Mouse (Mus musculus) hindbrain, embryonic 13.5 days (tissue): ENCODE measurements around the gene Bsph1. TPM values are rescaled to one million over a fixed set of nuclear protein-coding genes. Genes with fewer than 3 reads are reported as not detected.
"Not testable (repeated sequence)": the region's sequence is repeated elsewhere in the genome, so short reads cannot be mapped to it uniquely, and the experiment has no call there.

ENCODE experiments used
- ATAC-seq: fragments of 200-750 bp; cut with Nextera tagmentation; 2 replicates; pipeline ENCODE4 v1.8.0; 2017; ENCODE audit warnings: moderate TSS enrichment; ENCODE audit not compliant: low FRiP score
- H3K27ac ChIP-seq: fragments of 300-500 bp; sonication (generic); 2 replicates; pipeline ENCODE4 v1.5.1; 2015; ENCODE audit warnings: inconsistent platforms, mild to moderate bottlenecking, moderate library complexity
- H3K27me3 ChIP-seq: fragments of 300-500 bp; sonication (generic); 2 replicates; pipeline ENCODE4 v1.6.1; 2015; ENCODE audit warnings: mild to moderate bottlenecking, inconsistent platforms
- H3K36me3 ChIP-seq: fragments of 300-500 bp; sonication (generic); 2 replicates; pipeline ENCODE4 v1.6.1; 2015; ENCODE audit warnings: mild to moderate bottlenecking, inconsistent platforms
- H3K4me1 ChIP-seq: fragments of 300-500 bp; sonication (generic); replicated peaks from 2 replicates; pipeline ENCODE4 v1.6.1; 2015; ENCODE audit warnings: inconsistent platforms
- H3K4me2 ChIP-seq: fragments of 300-500 bp; sonication (generic); 2 replicates; pipeline ENCODE4 v1.6.1; 2015; ENCODE audit warnings: inconsistent platforms, mild to moderate bottlenecking, moderate library complexity
- H3K4me3 ChIP-seq: fragments of 300-500 bp; sonication (generic); 2 replicates; pipeline ENCODE4 v1.5.1; 2015; ENCODE audit warnings: mild to moderate bottlenecking, inconsistent platforms
- H3K9ac ChIP-seq: fragments of 300-500 bp; sonication (generic); 2 replicates; pipeline ENCODE4 v1.6.1; 2015; ENCODE audit warnings: mild to moderate bottlenecking, inconsistent platforms
- H3K9me3 ChIP-seq: fragments of 300-500 bp; sonication (generic); 2 replicates; pipeline ENCODE4 v1.6.1; 2016; ENCODE audit warnings: inconsistent platforms
- WGBS: fragments of 180-500 bp; shearing (Covaris S2); methylation state at CpG from one replicate; pipeline ENCODE4 v1.1.7; 2015; 5-methylcytosine and 5-hydroxymethylcytosine counted together
- polyA plus RNA-seq: library from polyadenylated mRNA; unstranded; fragments of >200 nt; fragmentation: Nextera tagmentation; extraction: Ambion mirVana; gene quantifications from 2 replicates; pipeline ENCODE4 v1.2.1, GENCODE M21; 2015

The Bsph1 gene
- polyA plus RNA-seq = not detected in 2 replicates

- 83% methylated on average over 1 of the region's 1 CpGs for WGBS
- H3K9ac ChIP-seq, H3K4me3 ChIP-seq, ATAC-seq, H3K4me1 ChIP-seq, H3K27ac ChIP-seq, H3K27me3 ChIP-seq, H3K4me2 ChIP-seq, H3K36me3 ChIP-seq: not testable (repeated sequence)
- peaks cover 13% of the 10 kb centered on the region; the same call in 1 of the 2 replicates for H3K9me3 ChIP-seq
Observed at GRCm38 (mm10) chr7:13450541-13450940, at the start of gene Bsph1. TSS of gene Bsph1 (plus strand) at chr7:13450841.

GRCm38 (mm10) chr7:13511539-13511938, 60.9 kb downstream of the Bsph1 start:
- no peak overlapping the region for H3K9ac ChIP-seq
- ATAC-seq = no peak
- H3K27ac ChIP-seq = no peak overlapping the region
- no peak overlapping the region for H3K4me2 ChIP-seq
- H3K4me3 ChIP-seq = no peak overlapping the region
- no peaks in the 10 kb centered on the region for H3K36me3 ChIP-seq
- no peaks in the 10 kb centered on the region for H3K4me1 ChIP-seq
- 88% methylated on average over 1 of the region's 1 CpGs for WGBS
- no peaks in the 10 kb centered on the region for H3K27me3 ChIP-seq
- 0 out of 2 replicates have a peak, but pooled peaks cover 4% of the 10 kb centered on the region for H3K9me3 ChIP-seq

Other genes with a start within 250 kb of the Bsph1 start
- not detected in 2 replicates for gene Vmn1r89, start 237.8 kb upstream of the Bsph1 start, polyA plus RNA-seq
- gene Lig1, start 173.6 kb upstream of the Bsph1 start, polyA plus RNA-seq = 41.1 and 46.2 TPM in 2 replicates
- 14.6 and 15.9 TPM in 2 replicates for gene Zswim9, start 172.1 kb upstream of the Bsph1 start, polyA plus RNA-seq
- gene Pla2g4c, start 126.2 kb upstream of the Bsph1 start, polyA plus RNA-seq = 0.92 and 1.2 TPM in 2 replicates
- not detected in 2 replicates for gene Cabp5, start 52.7 kb upstream of the Bsph1 start, polyA plus RNA-seq
- gene Bsph2, start 120.2 kb downstream of the Bsph1 start, polyA plus RNA-seq = not detected in 2 replicates
- not detected in 2 replicates for gene Sult2a5, start 173.1 kb downstream of the Bsph1 start, polyA plus RNA-seq